Mouse (Mus musculus) kidney, embryonic 15.5 days (tissue): ENCODE measurements around the gene Dlx3. TPM values are rescaled to one million over a fixed set of nuclear protein-coding genes. Genes with fewer than 3 reads are reported as not detected.

Experiments
- ATAC-seq: fragments of 200-750 bp; cut with Nextera tagmentation; replicated peaks from 2 replicates; pipeline ENCODE4 v1.8.0; 2017; ENCODE audit warnings: moderate TSS enrichment; ENCODE audit not compliant: low FRiP score
- H3K27ac ChIP-seq: fragments of 300-500 bp; sonication (generic); 2 replicates; pipeline ENCODE4 v1.5.1; 2015; ENCODE audit warnings: mild to moderate bottlenecking, inconsistent platforms
- H3K27me3 ChIP-seq: fragments of 300-500 bp; sonication (generic); 2 replicates; pipeline ENCODE4 v1.6.1; 2015; ENCODE audit warnings: inconsistent platforms
- H3K36me3 ChIP-seq: fragments of 300-500 bp; sonication (generic); 2 replicates; pipeline ENCODE4 v1.6.1; 2015; ENCODE audit warnings: inconsistent platforms
- H3K4me1 ChIP-seq: fragments of 300-500 bp; sonication (generic); 2 replicates; pipeline ENCODE4 v1.6.1; 2015; ENCODE audit warnings: inconsistent platforms
- H3K4me2 ChIP-seq: fragments of 300-500 bp; sonication (generic); 2 replicates; pipeline ENCODE4 v1.6.1; 2015; ENCODE audit warnings: moderate library complexity, mild to moderate bottlenecking, inconsistent platforms
- H3K4me3 ChIP-seq: fragments of 300-500 bp; sonication (generic); replicated peaks from 2 replicates; pipeline ENCODE4 v1.5.1; 2015; ENCODE audit warnings: mild to moderate bottlenecking, inconsistent platforms
- H3K9ac ChIP-seq: fragments of 300-500 bp; sonication (generic); 2 replicates; pipeline ENCODE4 v1.6.1; 2015; ENCODE audit warnings: mild to moderate bottlenecking, inconsistent platforms
- H3K9me3 ChIP-seq: fragments of 300-500 bp; sonication (generic); replicated peaks from 2 replicates; pipeline ENCODE4 v1.6.1; 2016; ENCODE audit warnings: inconsistent platforms
- WGBS: fragments of 180-500 bp; shearing (Covaris S2); methylation state at CpG from one replicate; pipeline ENCODE4 v1.1.7; 2015; ENCODE audit warnings: mixed read lengths; 5-methylcytosine and 5-hydroxymethylcytosine counted together
- polyA plus RNA-seq: library from polyadenylated mRNA; unstranded; fragments of >200 nt; fragmentation: Nextera tagmentation; extraction: Ambion mirVana; gene quantifications from 2 replicates; pipeline ENCODE4 v1.2.1, GENCODE M21; 2015

The Dlx3 gene
- polyA plus RNA-seq, 1 experiment from 2014 or later: 0.78 TPM

DNA sequence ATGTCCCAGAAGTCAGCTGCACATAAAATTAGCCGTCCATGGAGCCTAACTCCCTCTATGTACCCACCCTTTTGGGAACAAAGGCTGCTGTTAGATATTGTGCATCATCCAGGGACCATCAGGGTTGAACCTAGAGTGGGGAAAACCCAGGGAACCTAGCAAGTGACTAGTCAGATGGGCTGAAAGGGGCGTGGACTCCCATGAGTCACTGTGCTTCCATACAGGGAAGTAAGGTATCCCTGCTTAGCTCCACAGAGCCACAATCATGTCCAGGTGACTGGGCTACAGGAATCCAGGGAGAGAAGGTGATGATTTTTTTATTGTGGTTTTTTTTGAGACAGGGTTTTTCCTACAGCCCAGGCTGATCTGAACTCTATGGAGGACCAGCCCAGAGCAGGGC is 10.9 kb upstream of the Dlx3 start:
- ATAC-seq: no peak
- 75% methylated on average over 2 of the region's 2 CpGs for WGBS
- H3K27ac ChIP-seq: no peak overlapping the region
- no peak overlapping the region for H3K9ac ChIP-seq
- H3K4me2 ChIP-seq: no peak overlapping the region
- no peaks in the 10 kb centered on the region for H3K36me3 ChIP-seq
- H3K4me3 ChIP-seq: no peak overlapping the region
- no peaks in the 10 kb centered on the region for H3K27me3 ChIP-seq
- no peaks in the 10 kb centered on the region for H3K9me3 ChIP-seq
- H3K4me1 ChIP-seq: peaks cover 29% of the 10 kb centered on the region

DNA sequence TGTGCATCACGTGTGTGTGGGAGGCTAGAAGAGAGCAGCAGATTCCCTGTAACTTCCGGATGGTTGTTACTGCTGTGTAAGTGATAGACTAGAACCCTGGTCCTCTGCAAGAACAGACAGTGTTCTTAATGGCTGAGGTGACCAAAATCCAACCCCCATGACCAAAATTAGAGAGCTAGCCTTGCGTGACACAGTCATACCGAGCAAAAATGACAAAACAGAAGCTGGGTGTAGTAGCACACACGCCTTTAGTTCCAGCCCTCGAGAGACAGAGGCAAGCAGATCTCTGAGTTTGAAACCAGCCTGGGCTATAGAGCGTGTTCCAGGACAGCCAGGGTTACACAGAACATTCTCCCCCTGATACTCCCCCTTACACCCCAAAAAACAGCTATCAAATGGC is 9.8 kb upstream of the Dlx3 start:
- Histone ChIP-seq H3K4me1 (peaks cover 19% of the 10 kb centered on the region), H3K4me2 (no peak overlapping the region), H3K27ac (no peak overlapping the region), H3K36me3 (no peaks in the 10 kb centered on the region), H3K9me3 (no peaks in the 10 kb centered on the region), H3K4me3 (no peak overlapping the region), H3K9ac (no peak overlapping the region), H3K27me3 (no peaks in the 10 kb centered on the region)
- ATAC-seq: no peak
- WGBS: 75% methylated on average over 7 of the region's 7 CpGs

DNA sequence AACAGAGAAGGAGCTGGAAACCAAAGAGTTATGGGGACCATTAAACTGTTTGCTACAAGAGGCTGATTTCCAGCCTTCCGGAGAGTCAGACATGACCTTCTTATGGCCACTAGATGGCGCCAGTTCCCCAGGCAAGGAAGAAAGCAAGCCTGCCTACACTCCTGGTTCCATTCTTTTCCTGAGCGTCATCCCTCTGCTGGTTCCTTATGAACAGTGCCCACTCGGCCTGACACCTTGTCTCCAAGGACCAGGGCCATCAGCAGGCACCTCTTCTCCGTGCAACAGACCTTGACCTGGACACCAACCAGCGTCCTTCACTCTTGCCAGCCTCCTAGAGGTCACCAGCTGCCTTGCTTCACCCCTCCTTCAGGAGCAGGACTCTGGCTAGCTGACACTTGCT is 2.9 kb upstream of the Dlx3 start:
- peaks cover 49% of the 10 kb centered on the region for H3K27me3 ChIP-seq
- no peak overlapping the region for H3K4me3 ChIP-seq
- 3% methylated on average over 6 of the region's 6 CpGs for WGBS
- H3K36me3 ChIP-seq: no peaks in the 10 kb centered on the region
- no peaks in the 10 kb centered on the region for H3K9me3 ChIP-seq
- ATAC-seq: peak; percentile 64
- H3K4me2 ChIP-seq: no peak overlapping the region
- H3K27ac ChIP-seq: no peak overlapping the region
- peaks cover 29% of the 10 kb centered on the region for H3K4me1 ChIP-seq
- no peak overlapping the region for H3K9ac ChIP-seq

- Histone ChIP-seq H3K4me2 (0 out of 2 replicates have a peak overlapping the region, but pooled peaks have one; percentile 8), H3K27ac (no peak overlapping the region), H3K9ac (no peak overlapping the region), H3K27me3 (peaks cover 64% of the 10 kb centered on the region), H3K9me3 (no peaks in the 10 kb centered on the region), H3K4me1 (peaks cover 29% of the 10 kb centered on the region), H3K4me3 (no peak overlapping the region), H3K36me3 (no peaks in the 10 kb centered on the region)
- 2% methylated on average over 8 of the region's 8 CpGs for WGBS
- peak; percentile 40; the same call in 1 of the 2 replicates for ATAC-seq
Observed at GRCm38 (mm10) chr11:95118505-95118904, 1.4 kb upstream of the Dlx3 start.

DNA sequence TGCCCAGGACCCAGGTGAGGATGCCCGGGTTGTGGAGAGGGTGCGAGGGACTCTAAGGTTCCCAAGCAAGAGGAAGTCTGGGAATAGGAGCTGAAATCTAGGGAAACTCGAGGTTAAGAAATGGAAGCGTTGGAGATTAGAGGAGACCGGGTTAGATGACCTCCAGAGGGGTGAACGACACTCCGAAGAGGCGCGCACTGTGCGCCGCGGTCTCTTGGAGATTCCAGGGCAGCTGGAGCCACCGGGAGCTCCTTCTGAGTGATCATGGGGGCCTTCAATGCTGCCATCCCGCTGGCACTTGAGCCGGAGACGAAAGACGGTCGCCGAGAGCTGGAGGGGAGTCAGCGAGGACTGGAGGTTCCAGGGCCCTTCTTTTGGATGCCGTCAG is 708 bp downstream of the Dlx3 start:
- H3K36me3 ChIP-seq: no peaks in the 10 kb centered on the region
- ATAC-seq: no peak
- no peak overlapping the region for H3K27ac ChIP-seq
- 0 out of 2 replicates have a peak overlapping the region, but pooled peaks have one; percentile 10 for H3K9ac ChIP-seq
- peak overlapping the region; percentile 78 for H3K4me2 ChIP-seq
- H3K4me3 ChIP-seq: peak overlapping the region; percentile 46
- H3K4me1 ChIP-seq: peaks cover 34% of the 10 kb centered on the region
- H3K9me3 ChIP-seq: no peaks in the 10 kb centered on the region
- peaks cover 82% of the 10 kb centered on the region for H3K27me3 ChIP-seq
- WGBS: under 1% methylated on average over 21 of the region's 21 CpGs

DNA sequence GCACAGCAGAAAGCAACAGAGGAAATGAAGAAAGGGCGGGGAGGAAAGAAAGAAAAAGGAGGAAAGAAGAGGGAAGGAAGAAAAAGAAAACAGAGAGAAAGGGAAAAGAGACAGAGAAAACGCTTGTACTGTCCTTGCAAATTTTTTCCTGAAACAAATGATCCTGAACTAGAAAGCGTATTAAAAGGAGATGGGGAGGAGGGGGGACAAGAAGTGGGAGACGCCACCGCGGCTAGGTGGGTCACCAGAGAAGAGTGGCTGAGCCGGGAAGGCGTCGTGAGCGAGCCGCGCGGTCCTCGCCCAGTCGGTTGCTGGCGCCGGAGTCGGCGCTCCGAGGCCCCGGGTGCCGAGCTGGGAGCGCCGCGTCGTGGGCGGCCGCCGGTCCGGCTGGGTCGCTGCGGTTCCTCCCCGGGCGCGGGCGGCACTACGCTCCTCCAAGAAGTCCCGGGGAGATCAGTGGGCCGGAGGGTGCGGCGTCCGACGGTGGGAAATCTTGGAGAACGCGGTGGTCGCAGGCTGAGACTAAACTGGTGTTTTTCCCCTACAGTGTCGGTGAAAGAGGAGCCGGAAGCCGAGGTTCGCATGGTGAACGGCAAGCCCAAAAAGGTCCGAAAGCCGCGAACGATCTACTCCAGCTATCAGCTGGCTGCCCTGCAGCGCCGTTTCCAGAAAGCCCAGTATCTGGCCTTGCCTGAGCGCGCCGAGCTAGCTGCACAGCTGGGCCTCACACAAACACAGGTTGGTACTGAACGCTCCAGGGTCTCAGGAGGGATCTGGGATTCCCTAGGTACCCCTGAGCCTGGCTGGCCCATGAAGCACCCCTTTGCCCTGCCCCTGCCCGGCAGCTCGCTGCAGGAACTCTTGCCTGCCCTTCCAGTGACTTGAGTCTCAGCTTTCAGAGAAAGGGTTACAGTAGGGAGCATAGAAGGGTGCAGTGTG is 1.5 kb downstream of the Dlx3 start:
- WGBS: 2% methylated on average over 63 of the region's 63 CpGs
- Histone ChIP-seq H3K9ac (peak overlapping the region; percentile 14; the same call in 1 of the 2 replicates), H3K4me1 (peaks cover 42% of the 10 kb centered on the region), H3K27ac (no peak overlapping the region), H3K4me3 (peak overlapping the region; percentile 46), H3K36me3 (no peaks in the 10 kb centered on the region), H3K4me2 (peak overlapping the region; percentile 78), H3K9me3 (no peaks in the 10 kb centered on the region), H3K27me3 (peaks cover 84% of the 10 kb centered on the region)
- no peak for ATAC-seq

DNA sequence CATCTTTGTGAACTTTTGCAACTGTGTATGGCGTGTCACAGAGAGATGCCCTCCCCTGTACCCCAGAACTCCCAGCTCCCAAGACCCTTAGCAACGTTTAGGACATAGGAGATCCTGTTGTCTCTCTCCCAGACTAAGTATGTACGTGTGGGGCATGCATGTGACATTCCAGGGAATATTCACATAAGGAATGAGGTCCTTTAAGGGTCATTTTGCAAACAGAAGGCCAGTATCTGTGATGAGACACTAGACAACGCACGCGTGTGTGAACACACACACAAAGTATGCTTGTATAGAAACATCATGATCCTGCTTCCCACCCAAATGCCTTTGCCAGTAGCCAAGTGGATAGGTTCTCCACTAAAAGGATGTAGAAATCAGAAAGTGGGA is 2.2 kb downstream of the Dlx3 start:
- Histone ChIP-seq H3K9ac (no peak overlapping the region), H3K36me3 (no peaks in the 10 kb centered on the region), H3K27me3 (peaks cover 88% of the 10 kb centered on the region), H3K27ac (no peak overlapping the region), H3K4me2 (no peak overlapping the region; the same call in 1 of the 2 replicates), H3K4me1 (peaks cover 49% of the 10 kb centered on the region), H3K9me3 (no peaks in the 10 kb centered on the region), H3K4me3 (no peak overlapping the region; the same call in 1 of the 2 replicates)
- 53% methylated on average over 6 of the region's 6 CpGs for WGBS
- no peak for ATAC-seq

GRCm38 (mm10) chr11:95125366-95125948 is 5.5 kb downstream of the Dlx3 start:
- Histone ChIP-seq H3K4me1 (peaks cover 40% of the 10 kb centered on the region), H3K4me2 (no peak overlapping the region), H3K27ac (no peak overlapping the region), H3K9ac (no peak overlapping the region), H3K27me3 (peaks cover 84% of the 10 kb centered on the region), H3K9me3 (no peaks in the 10 kb centered on the region), H3K36me3 (no peaks in the 10 kb centered on the region), H3K4me3 (no peak overlapping the region)
- ATAC-seq: peak; percentile 59
- WGBS: 14% methylated on average over 7 of the region's 7 CpGs

GRCm38 (mm10) chr11:95126272-95127245 is 6.6 kb downstream of the Dlx3 start:
- Histone ChIP-seq H3K27ac (peak overlapping the region; percentile 69), H3K9ac (no peak overlapping the region), H3K9me3 (no peaks in the 10 kb centered on the region), H3K27me3 (peaks cover 73% of the 10 kb centered on the region), H3K36me3 (no peaks in the 10 kb centered on the region), H3K4me2 (peak overlapping the region; percentile 48), H3K4me3 (0 out of 2 replicates have a peak overlapping the region, but pooled peaks have one; percentile 6), H3K4me1 (peaks cover 33% of the 10 kb centered on the region)
- WGBS: under 1% methylated on average over 18 of the region's 20 CpGs
- ATAC-seq: peak; percentile 71

DNA sequence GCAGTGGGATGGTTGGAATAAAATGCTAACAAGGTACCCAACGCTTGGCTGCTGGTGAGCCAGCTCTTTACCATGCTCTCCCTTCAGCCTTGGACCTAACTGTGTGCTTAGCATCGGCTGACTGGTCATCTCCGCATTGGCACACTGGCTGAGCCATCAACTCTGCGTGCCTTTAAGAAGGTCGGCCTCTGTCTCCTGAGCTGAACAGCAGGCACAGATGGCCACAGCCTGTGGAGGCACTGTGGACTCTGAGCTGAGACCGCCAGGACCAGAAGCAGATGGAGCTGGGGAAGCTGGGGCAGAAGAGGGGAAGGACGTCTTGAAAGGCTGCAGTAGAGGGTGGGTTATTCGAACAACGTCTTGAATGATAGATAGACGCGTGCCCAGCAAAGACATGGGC is 8.4 kb downstream of the Dlx3 start:
- Histone ChIP-seq H3K27me3 (peaks cover 55% of the 10 kb centered on the region), H3K4me3 (no peak overlapping the region), H3K9ac (no peak overlapping the region), H3K4me2 (no peak overlapping the region), H3K9me3 (no peaks in the 10 kb centered on the region), H3K27ac (no peak overlapping the region), H3K36me3 (no peaks in the 10 kb centered on the region), H3K4me1 (peaks cover 29% of the 10 kb centered on the region)
- no peak for ATAC-seq
- 60% methylated on average over 11 of the region's 11 CpGs for WGBS

- Histone ChIP-seq H3K9me3 (no peaks in the 10 kb centered on the region), H3K27ac (no peak overlapping the region), H3K9ac (no peak overlapping the region), H3K4me3 (no peak overlapping the region), H3K27me3 (peaks cover 41% of the 10 kb centered on the region), H3K4me1 (peaks cover 22% of the 10 kb centered on the region), H3K4me2 (no peak overlapping the region), H3K36me3 (no peaks in the 10 kb centered on the region)
- ATAC-seq: no peak
- 59% methylated on average over 17 of the region's 17 CpGs for WGBS
Observed at GRCm38 (mm10) chr11:95130668-95131252, 10.8 kb downstream of the Dlx3 start.
